Mouse (Mus musculus) adrenal gland, adult 10 weeks (tissue): Measurements from ENCODE around the gene Calcr. TPM values are rescaled to one million over a fixed set of nuclear protein-coding genes. Genes with fewer than 3 reads are reported as not detected.

ENCODE experiments used
- polyA plus RNA-seq: library from polyadenylated mRNA; stranded (reverse); fragments of 350-450 nt; fragmentation: Illumina TruSeq; extraction: RNeasy Lipid Tissue Mini Kit (QIAGEN cat#74804); gene quantifications from one replicate; pipeline ENCODE4 v1.2.3, GENCODE M21; 2014; ENCODE audit warnings: low read depth, low replicate concordance

Calcr gene
- polyA plus RNA-seq, result not detected

DNA sequence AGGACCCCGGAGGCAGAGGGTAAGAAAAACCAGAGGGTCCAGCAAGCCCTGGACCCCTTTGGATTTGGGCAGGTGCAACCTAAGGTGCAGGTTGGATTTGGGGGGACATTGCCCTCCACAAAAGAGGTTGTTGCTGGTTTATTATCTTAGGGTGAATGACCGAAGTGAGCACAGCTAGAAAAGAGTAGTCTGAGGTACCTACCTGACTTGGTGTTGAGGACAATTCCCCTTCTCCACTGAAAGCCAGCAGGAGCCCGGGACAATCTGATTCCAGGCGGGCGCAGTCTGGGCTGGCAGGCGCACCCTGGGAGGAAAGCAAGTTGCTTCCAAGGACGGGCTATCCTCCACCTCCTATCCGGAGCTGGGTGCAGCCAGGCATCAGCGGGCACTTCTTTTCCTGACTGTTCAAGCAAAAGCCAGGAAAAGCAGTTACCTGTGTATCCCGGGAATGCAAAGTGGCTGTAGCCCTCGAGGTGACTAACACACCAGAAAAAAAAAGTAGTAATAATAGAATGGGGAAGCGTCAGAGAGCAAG, at the start of gene Calcr:
Calcr (minus strand) TSS at position 485 of the 535 bp plus-strand sequence.

Other genes starting within 250 kb of the Calcr start
- 8.9 TPM for gene Tfpi2, start 224.2 kb upstream of the Calcr start, polyA plus RNA-seq
- not detected for gene Gngt1, start 229.1 kb upstream of the Calcr start, polyA plus RNA-seq
- 91.3 TPM for gene Gng11, start 239.2 kb upstream of the Calcr start, polyA plus RNA-seq